Mouse (Mus musculus) forebrain, postnatal 0 days (tissue): ENCODE data around the gene Ssu72. TPM values are rescaled to one million over a fixed set of nuclear protein-coding genes. Genes with fewer than 3 reads are reported as not detected.

Experiments
- ATAC-seq: fragments of 200-750 bp; cut with Nextera tagmentation; 2 replicates; pipeline ENCODE4 v1.8.0; 2017; ENCODE audit warnings: mild to moderate bottlenecking, moderate library complexity
- DNase-seq: peaks from one replicate; pipeline ENCODE4 v3.0.0-alpha.2; 2015
- H3K27ac ChIP-seq: fragments of 300-500 bp; sonication (generic); 2 replicates; pipeline ENCODE4 v1.5.1; 2014; ENCODE audit warnings: low read depth, mild to moderate bottlenecking, antibody characterized with exemption, low read length, moderate library complexity, mixed read lengths
- H3K27me3 ChIP-seq: fragments of 300-500 bp; sonication (generic); 2 replicates; pipeline ENCODE4 v1.6.1; 2014; ENCODE audit warnings: mild to moderate bottlenecking, low read length, mixed read lengths; ENCODE audit not compliant: insufficient read depth
- H3K36me3 ChIP-seq: fragments of 300-500 bp; sonication (generic); 2 replicates; pipeline ENCODE4 v1.6.1; 2014; ENCODE audit warnings: mild to moderate bottlenecking, moderate library complexity; ENCODE audit not compliant: insufficient read depth
- H3K4me1 ChIP-seq: fragments of 300-500 bp; sonication (generic); 2 replicates; pipeline ENCODE4 v1.6.1; 2014; ENCODE audit warnings: antibody characterized with exemption; ENCODE audit not compliant: insufficient read depth
- H3K4me2 ChIP-seq: fragments of 300-500 bp; sonication (generic); 2 replicates; pipeline ENCODE4 v1.6.1; 2014; ENCODE audit warnings: low read depth, mild to moderate bottlenecking, moderate library complexity
- H3K4me3 ChIP-seq: fragments of 300-500 bp; sonication (generic); 2 replicates; pipeline ENCODE4 v1.5.1; 2014; ENCODE audit warnings: low read depth, low read length, mixed read lengths
- H3K9ac ChIP-seq: fragments of 300-500 bp; sonication (generic); 2 replicates; pipeline ENCODE4 v1.6.1; 2014; ENCODE audit warnings: mild to moderate bottlenecking
- H3K9me3 ChIP-seq: fragments of 300-500 bp; sonication (generic); 2 replicates; pipeline ENCODE4 v1.6.1; 2016; ENCODE audit warnings: low read length
- CTCF ChIP-seq: sonication (generic); IDR thresholded peaks from 2 replicates; pipeline ENCODE4 v1.5.1; 2016; ENCODE audit warnings: antibody characterized with exemption, control low read depth, low read depth
- WGBS: fragments of 180-500 bp; shearing (Covaris S2); extraction: QIAGEN DNeasy Blood & Tissue Kit; methylation state at CpG from one replicate; pipeline ENCODE4 v1.1.7; 2014; 5-methylcytosine and 5-hydroxymethylcytosine counted together
- polyA plus RNA-seq: library from polyadenylated mRNA; unstranded; fragments of >200 nt; fragmentation: Nextera tagmentation; extraction: Ambion mirVana; gene quantifications from 2 replicates; pipeline ENCODE4 v1.2.1, GENCODE M21; 2015
- total RNA-seq: library from RNA; depleted of rRNA; stranded (reverse); fragments of >200 nt; gene quantifications from 2 replicates; pipeline ENCODE4 v1.2.3, GENCODE M21; 2014

Ssu72 gene
- total and polyA plus RNA-seq, 2 experiments from 2014 or later: 103 to 164 TPM

- no peak overlapping the region for H3K4me2 ChIP-seq
- no peak for TF ChIP-seq CTCF
- DNase-seq (no peak), ATAC-seq (no peak)
- H3K36me3 ChIP-seq: no peaks in the 10 kb centered on the region
- H3K27ac ChIP-seq: no peak overlapping the region
- no peak overlapping the region for H3K4me3 ChIP-seq
- 95% methylated on average over 3 of the region's 3 CpGs for WGBS
- no peak overlapping the region for H3K9ac ChIP-seq
- H3K27me3 ChIP-seq: no peaks in the 10 kb centered on the region
- H3K9me3 ChIP-seq: no peaks in the 10 kb centered on the region
- H3K4me1 ChIP-seq: peaks cover 17% of the 10 kb centered on the region
Measured at GRCm38 (mm10) chr4:155692421-155692820, 12.2 kb upstream of the Ssu72 start.

DNA sequence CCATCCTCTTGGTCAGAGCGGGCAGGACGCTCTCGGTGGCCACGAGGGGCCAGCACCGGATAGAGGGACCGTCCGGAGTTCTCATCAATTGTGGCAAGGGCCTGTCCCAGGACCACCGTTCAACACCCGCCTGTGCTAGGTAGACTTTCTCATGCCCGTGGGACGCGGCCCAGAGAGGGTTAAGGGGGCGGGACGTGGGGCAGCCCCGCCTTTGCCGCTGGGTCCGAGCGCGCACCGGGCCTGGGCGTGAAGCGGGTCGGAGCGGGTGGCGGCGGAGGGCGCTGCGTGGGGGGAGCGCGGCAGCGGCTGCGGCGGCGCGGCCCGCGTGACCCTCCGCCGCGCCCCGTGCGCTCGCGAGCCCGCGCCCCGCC is 10.5 kb upstream of the Ssu72 start, which contains the start of gene Fndc10:
Fndc10 (plus strand) TSS at position 232 of the 371 bp plus-strand sequence.
- Histone ChIP-seq H3K9ac (peak within 1 kb of the TSS; percentile 80), H3K36me3 (no peaks in the 10 kb centered on the region), H3K9me3 (no peaks in the 10 kb centered on the region), H3K4me2 (peak within 1 kb of the TSS; percentile 89), H3K4me1 (peaks cover 17% of the 10 kb centered on the region), H3K4me3 (peak within 1 kb of the TSS; percentile 87), H3K27me3 (no peaks in the 10 kb centered on the region), H3K27ac (peak within 1 kb of the TSS; percentile 95)
- DNase-seq (no peak), ATAC-seq (peak; percentile 92)
- WGBS: 4% methylated on average over 41 of the region's 47 CpGs
- TF ChIP-seq CTCF: peak; percentile 33; the same call in 1 of the 2 replicates

- 4% methylated on average over 92 of the region's 92 CpGs for WGBS
- TF ChIP-seq CTCF: peak; percentile 77
Measured at GRCm38 (mm10) chr4:155694482-155695401, 9.9 kb upstream of the Ssu72 start.

DNA sequence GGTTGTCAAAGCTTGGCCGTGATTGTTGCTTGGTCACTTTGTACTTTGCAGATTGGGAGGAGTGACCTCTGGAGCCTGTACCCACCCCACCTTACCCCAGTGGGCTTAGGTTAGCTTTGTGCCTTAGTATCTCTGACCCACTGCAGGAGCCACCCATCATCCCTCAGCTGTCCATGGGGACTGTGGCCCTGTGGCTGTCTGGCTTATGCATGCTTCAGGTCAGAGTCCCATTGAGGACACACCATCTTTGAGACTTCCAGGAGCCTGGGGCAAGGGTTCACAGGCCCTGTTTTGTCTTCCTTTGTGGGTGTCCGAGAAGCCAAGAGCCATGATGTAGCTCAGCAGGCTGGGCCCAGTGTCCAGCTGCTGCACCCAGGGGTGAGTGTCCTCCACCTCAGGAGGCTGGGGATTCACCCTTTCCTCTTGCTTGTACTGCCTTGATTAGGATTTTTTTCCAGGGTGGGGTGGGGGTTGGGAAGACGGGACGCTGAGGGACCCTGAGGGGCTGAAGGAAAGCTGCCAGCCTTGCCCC is 9.0 kb upstream of the Ssu72 start:
- Histone ChIP-seq H3K27me3 (no peaks in the 10 kb centered on the region), H3K4me3 (peak overlapping the region; percentile 87), H3K9me3 (no peaks in the 10 kb centered on the region), H3K27ac (peak overlapping the region; percentile 95), H3K36me3 (no peaks in the 10 kb centered on the region), H3K9ac (peak overlapping the region; percentile 80), H3K4me2 (peak overlapping the region; percentile 89), H3K4me1 (peaks cover 17% of the 10 kb centered on the region)
- ATAC-seq (no peak), DNase-seq (no peak)
- TF ChIP-seq CTCF: no peak
- 87% methylated on average over 4 of the region's 4 CpGs for WGBS

More at GRCm38 (mm10) chr4:155694482-155695401, 9.9 kb upstream of the Ssu72 start:
- Histone ChIP-seq H3K27me3 (no peaks in the 10 kb centered on the region), H3K9me3 (no peaks in the 10 kb centered on the region), H3K9ac (peak overlapping the region; percentile 80), H3K4me2 (peak overlapping the region; percentile 89), H3K4me3 (peak overlapping the region; percentile 87), H3K4me1 (peaks cover 17% of the 10 kb centered on the region), H3K36me3 (no peaks in the 10 kb centered on the region), H3K27ac (peak overlapping the region; percentile 95)
- DNase-seq (peak; percentile 91), ATAC-seq (peak; percentile 94)

GRCm38 (mm10) chr4:155696261-155697255 is 8.0 kb upstream of the Ssu72 start:
- no peak for TF ChIP-seq CTCF
- WGBS: 82% methylated on average over 16 of the region's 16 CpGs
- Histone ChIP-seq H3K9me3 (no peaks in the 10 kb centered on the region), H3K4me1 (peaks cover 17% of the 10 kb centered on the region), H3K4me2 (peak overlapping the region; percentile 89), H3K4me3 (no peak overlapping the region), H3K36me3 (no peaks in the 10 kb centered on the region), H3K9ac (peak overlapping the region; percentile 28; the same call in 1 of the 2 replicates), H3K27ac (no peak overlapping the region), H3K27me3 (no peaks in the 10 kb centered on the region)
- DNase-seq (no peak), ATAC-seq (no peak)

GRCm38 (mm10) chr4:155700425-155700824 is 4.2 kb upstream of the Ssu72 start:
- no peaks in the 10 kb centered on the region for H3K27me3 ChIP-seq
- TF ChIP-seq CTCF: peak; percentile 72
- no peak overlapping the region for H3K4me3 ChIP-seq
- H3K9me3 ChIP-seq: no peaks in the 10 kb centered on the region
- no peak overlapping the region for H3K9ac ChIP-seq
- DNase-seq (peak; percentile 26), ATAC-seq (no peak)
- H3K27ac ChIP-seq: no peak overlapping the region
- no peaks in the 10 kb centered on the region for H3K36me3 ChIP-seq
- peaks cover 13% of the 10 kb centered on the region for H3K4me1 ChIP-seq
- H3K4me2 ChIP-seq: no peak overlapping the region
